Mouse (Mus musculus): ENCODE results near the gene Ttll10. TPM values are rescaled to one million over a fixed set of nuclear protein-coding genes. Genes with fewer than 3 reads are reported as not detected.

Gene Ttll10
- polyA plus RNA-seq, 2 experiments, result 2.6 to 4.2 TPM

GRCm38 (mm10) chr4:156028580-156028979 lies 30.6 kb downstream of the Ttll10 start:
- Histone ChIP-seq H3K9me3 (ENCODE audit: control insufficient read depth, low read length) (no peaks in the 10 kb centered on the region), H3K4me2 (replicated peaks; ENCODE audit: low read depth, low read length, severe bottlenecking) (no peak overlapping the region), H3K27ac (replicated peaks; ENCODE audit: low read depth, low read length) (no peak overlapping the region), H3K4me1 (ENCODE audit: control insufficient read depth, insufficient read depth, low read length) (peaks cover 25% of the 10 kb centered on the region), H3K27me3 (ENCODE audit: control insufficient read depth, insufficient read depth, low read length) (no peaks in the 10 kb centered on the region), H3K4me3 (replicated peaks; ENCODE audit: low read length) (no peak overlapping the region), H3K9ac (ENCODE audit: low read depth, low read length, severe bottlenecking) (no peak overlapping the region), H3K36me3 (ENCODE audit: control insufficient read depth, insufficient read depth, low read length) (peaks cover 9% of the 10 kb centered on the region)
- WGBS, result 94% methylated on average over 7 of the region's 7 CpGs
- no peak for TF ChIP-seq POLR2A (IDR thresholded peaks at IDR 0.05; ENCODE audit: borderline replicate concordance, extremely low read depth, insufficient read depth, insufficient read length)
- ATAC-seq (ENCODE audit: low FRiP score, low read depth) (no peak), DNase-seq (ENCODE audit: low spot score) (no peak)

GRCm38 (mm10) chr4:156026013-156026412 lies 33.2 kb downstream of the Ttll10 start, which contains the start of gene Tnfrsf18:
TSS of gene Tnfrsf18 (plus strand) at chr4:156026164.
- Histone ChIP-seq H3K9me3 (ENCODE audit: control insufficient read depth, low read length) (no peaks in the 10 kb centered on the region), H3K4me2 (replicated peaks; ENCODE audit: low read depth, low read length, severe bottlenecking) (no peak within 1 kb of the TSS), H3K9ac (ENCODE audit: low read depth, low read length, severe bottlenecking) (no peak within 1 kb of the TSS; the same call in 1 of the 2 replicates), H3K36me3 (ENCODE audit: control insufficient read depth, insufficient read depth, low read length) (peaks cover 13% of the 10 kb centered on the region), H3K4me3 (replicated peaks; ENCODE audit: low read length) (no peak within 1 kb of the TSS), H3K27ac (replicated peaks; ENCODE audit: low read depth, low read length) (no peak within 1 kb of the TSS), H3K4me1 (ENCODE audit: control insufficient read depth, insufficient read depth, low read length) (peaks cover 13% of the 10 kb centered on the region), H3K27me3 (ENCODE audit: control insufficient read depth, insufficient read depth, low read length) (no peaks in the 10 kb centered on the region)
- no peak for TF ChIP-seq POLR2A (IDR thresholded peaks at IDR 0.05; ENCODE audit: borderline replicate concordance, extremely low read depth, insufficient read depth, insufficient read length)
- 55% methylated on average over 4 of the region's 4 CpGs for WGBS
- DNase-seq (ENCODE audit: low spot score) (peak; percentile 15), ATAC-seq (ENCODE audit: low FRiP score, low read depth) (no peak)

- Histone ChIP-seq H3K4me3 (replicated peaks; ENCODE audit: low read length) (no peak overlapping the region), H3K4me2 (replicated peaks; ENCODE audit: low read depth, low read length, severe bottlenecking) (no peak overlapping the region), H3K27me3 (ENCODE audit: control insufficient read depth, insufficient read depth, low read length) (no peaks in the 10 kb centered on the region), H3K27ac (replicated peaks; ENCODE audit: low read depth, low read length) (no peak overlapping the region), H3K9ac (ENCODE audit: low read depth, low read length, severe bottlenecking) (no peak overlapping the region), H3K9me3 (ENCODE audit: control insufficient read depth, low read length) (no peaks in the 10 kb centered on the region), H3K4me1 (ENCODE audit: control insufficient read depth, insufficient read depth, low read length) (peaks cover 7% of the 10 kb centered on the region), H3K36me3 (ENCODE audit: control insufficient read depth, insufficient read depth, low read length) (peaks cover 13% of the 10 kb centered on the region)
- ATAC-seq (ENCODE audit: low FRiP score, low read depth), result no peak
- 91% methylated on average over 7 of the region's 7 CpGs for WGBS
- DNase-seq (ENCODE audit: low spot score), result no peak
- TF ChIP-seq POLR2A (IDR thresholded peaks at IDR 0.05; ENCODE audit: borderline replicate concordance, extremely low read depth, insufficient read depth, insufficient read length), result no peak
These were observed 35.0 kb downstream of the Ttll10 start for GRCm38 (mm10) chr4:156024184-156024583.

- Histone ChIP-seq H3K9ac (ENCODE audit: low read depth, low read length, severe bottlenecking) (no peak overlapping the region), H3K4me1 (ENCODE audit: control insufficient read depth, insufficient read depth, low read length) (peaks cover 7% of the 10 kb centered on the region), H3K27ac (replicated peaks; ENCODE audit: low read depth, low read length) (no peak overlapping the region), H3K36me3 (ENCODE audit: control insufficient read depth, insufficient read depth, low read length) (peaks cover 13% of the 10 kb centered on the region), H3K4me2 (replicated peaks; ENCODE audit: low read depth, low read length, severe bottlenecking) (no peak overlapping the region), H3K27me3 (ENCODE audit: control insufficient read depth, insufficient read depth, low read length) (no peaks in the 10 kb centered on the region), H3K9me3 (ENCODE audit: control insufficient read depth, low read length) (no peaks in the 10 kb centered on the region), H3K4me3 (replicated peaks; ENCODE audit: low read length) (no peak overlapping the region)
- ATAC-seq (ENCODE audit: low FRiP score, low read depth) (no peak), DNase-seq (ENCODE audit: low spot score) (no peak)
- TF ChIP-seq POLR2A (IDR thresholded peaks at IDR 0.05; ENCODE audit: borderline replicate concordance, extremely low read depth, insufficient read depth, insufficient read length), result no peak
- 78% methylated on average over 9 of the region's 9 CpGs for WGBS
These were observed 35.7 kb downstream of the Ttll10 start for GRCm38 (mm10) chr4:156023520-156023919.

- peaks cover 4% of the 10 kb centered on the region for H3K36me3 ChIP-seq (ENCODE audit: control insufficient read depth, insufficient read depth, low read length)
- H3K9me3 ChIP-seq (ENCODE audit: control insufficient read depth, low read length), result no peaks in the 10 kb centered on the region
- 55% methylated on average over 9 of the region's 9 CpGs for WGBS
- H3K4me2 ChIP-seq (replicated peaks; ENCODE audit: low read depth, low read length, severe bottlenecking), result no peak overlapping the region
- H3K27me3 ChIP-seq (ENCODE audit: control insufficient read depth, insufficient read depth, low read length), result no peaks in the 10 kb centered on the region
- no peak for TF ChIP-seq POLR2A (IDR thresholded peaks at IDR 0.05; ENCODE audit: borderline replicate concordance, extremely low read depth, insufficient read depth, insufficient read length)
- no peak for ATAC-seq (ENCODE audit: low FRiP score, low read depth)
- H3K27ac ChIP-seq (replicated peaks; ENCODE audit: low read depth, low read length), result no peak overlapping the region
- DNase-seq (ENCODE audit: low spot score), result no peak
- peaks cover 7% of the 10 kb centered on the region for H3K4me1 ChIP-seq (ENCODE audit: control insufficient read depth, insufficient read depth, low read length)
- H3K9ac ChIP-seq (ENCODE audit: low read depth, low read length, severe bottlenecking), result no peak overlapping the region
- no peak overlapping the region for H3K4me3 ChIP-seq (replicated peaks; ENCODE audit: low read length)
These were observed 37.2 kb downstream of the Ttll10 start for GRCm38 (mm10) chr4:156021942-156022419.
